Mouse (Mus musculus): ENCODE results near the gene Lhpp. TPM values are rescaled to one million over a fixed set of nuclear protein-coding genes. Genes with fewer than 3 reads are reported as not detected.

Gene Lhpp
- polyA plus RNA-seq, 1 experiment from 2014 or later, result 32.1 TPM

DNA sequence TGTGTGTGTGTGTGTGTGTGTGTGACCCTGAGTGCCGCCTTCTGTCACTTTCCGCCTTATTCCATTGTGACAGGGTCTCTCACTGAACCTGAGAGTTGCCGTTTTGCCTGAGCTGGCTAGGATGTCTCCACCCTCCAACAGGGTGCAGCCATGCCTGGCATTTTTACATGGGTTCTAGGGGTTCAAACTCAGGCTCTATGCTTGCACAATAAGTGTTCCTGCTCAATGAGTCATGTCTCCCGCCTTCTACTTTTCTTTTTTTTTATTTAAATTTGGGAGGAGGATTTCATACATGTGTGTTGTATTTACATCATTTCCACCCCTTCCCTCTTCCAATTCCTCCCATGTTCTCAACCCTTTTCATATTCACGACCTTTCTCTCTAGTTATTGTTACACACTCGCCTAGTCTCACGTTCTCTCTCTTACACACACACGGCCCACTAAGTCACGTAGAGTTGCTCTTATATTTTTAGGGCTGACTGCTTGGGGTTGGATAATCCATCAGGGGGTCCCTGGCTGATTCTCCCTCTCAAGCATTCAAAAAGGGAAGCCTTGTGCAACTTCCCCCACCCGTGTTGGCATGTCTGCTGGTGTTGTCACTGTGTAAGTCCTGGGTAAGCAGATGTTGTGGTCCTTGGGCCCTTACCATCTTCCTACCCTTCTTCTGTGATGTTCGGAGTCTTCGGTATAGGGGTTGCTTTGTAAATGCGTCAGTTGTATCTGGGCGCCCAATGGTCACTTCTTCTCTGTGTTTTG lies 80.5 kb downstream of the Lhpp start:
- 91% methylated on average over 14 of the region's 14 CpGs for WGBS
- H3K4me3 ChIP-seq, result no peak overlapping the region
- H3K9ac ChIP-seq, result no peak overlapping the region
- 0 out of 2 replicates have a peak, but pooled peaks cover 8% of the 10 kb centered on the region for H3K9me3 ChIP-seq
- no peak overlapping the region for H3K4me2 ChIP-seq
- peaks cover 33% of the 10 kb centered on the region for H3K4me1 ChIP-seq (replicated peaks)
- no peaks in the 10 kb centered on the region for H3K36me3 ChIP-seq
- no peak for ATAC-seq (ENCODE audit: low read depth)
- H3K27me3 ChIP-seq, result no peaks in the 10 kb centered on the region
- H3K27ac ChIP-seq (replicated peaks), result no peak overlapping the region

GRCm38 (mm10) chr7:132692719-132693118 lies 82.3 kb downstream of the Lhpp start:
- peaks cover 26% of the 10 kb centered on the region for H3K4me1 ChIP-seq (replicated peaks)
- H3K4me3 ChIP-seq, result no peak overlapping the region
- H3K9me3 ChIP-seq, result 0 out of 2 replicates have a peak, but pooled peaks cover 8% of the 10 kb centered on the region
- no peak for ATAC-seq (ENCODE audit: low read depth)
- no peak overlapping the region for H3K4me2 ChIP-seq
- H3K9ac ChIP-seq, result no peak overlapping the region
- H3K36me3 ChIP-seq, result no peaks in the 10 kb centered on the region
- no peaks in the 10 kb centered on the region for H3K27me3 ChIP-seq
- 75% methylated on average over 9 of the region's 9 CpGs for WGBS
- H3K27ac ChIP-seq (replicated peaks), result no peak overlapping the region

DNA sequence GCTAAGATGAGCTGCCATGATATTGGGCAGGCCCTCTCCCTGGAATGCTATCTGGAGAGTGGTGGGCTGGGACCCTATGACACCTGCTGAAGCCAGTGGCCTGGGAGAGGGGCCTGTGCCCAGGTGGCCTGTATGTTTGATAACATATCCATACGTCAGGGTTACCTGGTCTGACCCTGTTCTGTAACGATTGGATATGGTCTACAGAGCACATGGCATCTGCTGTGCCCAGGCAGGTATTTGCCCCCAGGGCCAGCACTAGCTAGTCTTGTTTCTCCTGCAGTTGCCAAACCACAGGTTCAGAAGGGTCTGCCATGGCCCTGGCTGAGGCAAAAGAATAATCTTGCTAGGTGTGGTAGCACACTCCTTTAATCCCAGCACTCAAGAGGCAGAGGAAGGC lies 83.1 kb downstream of the Lhpp start:
- ATAC-seq (ENCODE audit: low read depth), result no peak
- WGBS, result 98% methylated on average over 2 of the region's 2 CpGs
- Histone ChIP-seq H3K27ac (replicated peaks) (no peak overlapping the region), H3K4me1 (replicated peaks) (peaks cover 17% of the 10 kb centered on the region), H3K9ac (no peak overlapping the region), H3K9me3 (0 out of 2 replicates have a peak, but pooled peaks cover 8% of the 10 kb centered on the region), H3K27me3 (no peaks in the 10 kb centered on the region), H3K4me3 (no peak overlapping the region), H3K36me3 (no peaks in the 10 kb centered on the region), H3K4me2 (no peak overlapping the region)

GRCm38 (mm10) chr7:132697258-132697796 lies 86.9 kb downstream of the Lhpp start:
- 82% methylated on average over 8 of the region's 8 CpGs for whole genome bisulfite sequencing

DNA sequence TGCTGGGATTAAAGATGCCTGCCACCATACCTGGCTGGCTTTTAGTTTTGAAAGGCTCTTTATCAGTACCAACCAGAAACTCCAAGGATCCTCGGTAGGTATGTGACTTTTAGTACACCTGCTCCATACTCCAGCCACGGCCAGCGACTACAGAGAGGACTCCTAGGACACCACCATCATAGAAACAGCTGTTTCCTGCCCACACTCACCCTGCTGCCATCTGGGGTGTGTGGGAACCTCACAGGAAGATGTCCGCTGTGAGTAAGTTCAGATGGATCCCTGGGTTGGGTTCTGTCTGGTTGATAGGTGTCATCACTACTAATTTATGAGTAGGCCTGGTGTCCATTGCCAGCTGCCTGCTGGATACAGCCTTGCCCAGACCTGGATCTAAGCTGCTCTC lies 88.3 kb downstream of the Lhpp start:
- no peak overlapping the region for H3K9ac ChIP-seq
- no peak for ATAC-seq (ENCODE audit: low read depth)
- no peak overlapping the region for H3K4me3 ChIP-seq
- 80% methylated on average over 4 of the region's 4 CpGs for WGBS
- 0 out of 2 replicates have a peak, but pooled peaks cover 4% of the 10 kb centered on the region for H3K4me1 ChIP-seq (replicated peaks)
- H3K27ac ChIP-seq (replicated peaks), result no peak overlapping the region
- H3K9me3 ChIP-seq, result 0 out of 2 replicates have a peak, but pooled peaks cover 8% of the 10 kb centered on the region
- no peaks in the 10 kb centered on the region for H3K27me3 ChIP-seq
- no peaks in the 10 kb centered on the region for H3K36me3 ChIP-seq
- no peak overlapping the region for H3K4me2 ChIP-seq

More at GRCm38 (mm10) chr7:132697258-132697796, 86.9 kb downstream of the Lhpp start:
- Histone ChIP-seq H3K9me3 (0 out of 2 replicates have a peak, but pooled peaks cover 8% of the 10 kb centered on the region), H3K4me2 (no peak overlapping the region), H3K4me1 (replicated peaks) (0 out of 2 replicates have a peak, but pooled peaks cover 12% of the 10 kb centered on the region), H3K9ac (no peak overlapping the region), H3K27ac (replicated peaks) (no peak overlapping the region), H3K27me3 (no peaks in the 10 kb centered on the region), H3K4me3 (no peak overlapping the region), H3K36me3 (no peaks in the 10 kb centered on the region)
- ATAC-seq (ENCODE audit: low read depth), result no peak

DNA sequence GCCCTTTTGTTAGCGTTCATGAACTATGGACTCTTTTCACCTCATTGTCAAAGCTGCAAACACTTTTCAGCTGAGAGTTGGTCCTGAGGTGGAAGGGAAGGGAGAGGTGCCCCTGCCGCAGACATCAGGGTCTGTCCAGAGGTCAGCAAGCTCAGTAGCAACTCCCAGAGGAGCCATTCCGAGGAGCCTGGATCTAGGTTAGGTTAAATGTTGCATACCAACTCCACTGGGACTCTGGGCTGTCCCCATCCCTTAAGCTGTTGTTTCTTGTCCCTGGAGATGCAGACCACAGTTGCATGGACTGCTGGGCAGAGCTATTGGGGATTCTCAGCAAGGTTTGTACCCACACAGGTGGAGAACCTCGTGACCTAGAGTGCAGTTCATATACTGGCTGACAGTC lies 88.7 kb downstream of the Lhpp start:
- WGBS, result 70% methylated on average over 4 of the region's 4 CpGs
- Histone ChIP-seq H3K4me3 (no peak overlapping the region), H3K4me2 (no peak overlapping the region), H3K27me3 (no peaks in the 10 kb centered on the region), H3K9me3 (0 out of 2 replicates have a peak, but pooled peaks cover 8% of the 10 kb centered on the region), H3K9ac (no peak overlapping the region), H3K4me1 (replicated peaks) (0 out of 2 replicates have a peak, but pooled peaks cover 4% of the 10 kb centered on the region), H3K36me3 (no peaks in the 10 kb centered on the region), H3K27ac (replicated peaks) (no peak overlapping the region)
- ATAC-seq (ENCODE audit: low read depth), result no peak

DNA sequence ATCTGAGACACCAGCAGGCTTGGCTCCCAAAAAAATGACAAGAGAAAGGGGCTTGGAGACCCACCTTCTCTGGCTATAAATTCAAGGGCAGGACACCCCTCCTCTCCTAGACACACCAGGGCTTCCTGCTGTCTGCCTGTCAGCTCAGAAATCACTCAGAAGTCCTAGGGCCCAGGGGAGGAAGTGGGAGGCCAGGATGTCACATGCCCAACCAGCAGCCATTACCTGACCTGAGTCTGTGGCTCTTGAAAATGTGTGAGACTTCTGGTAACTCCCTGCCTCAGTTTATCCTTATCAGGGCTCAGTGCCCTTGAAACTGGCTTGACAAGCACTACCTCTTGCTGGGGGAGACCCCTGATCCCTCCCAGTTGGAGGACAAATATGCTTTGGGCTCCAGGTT lies 89.2 kb downstream of the Lhpp start:
- no peaks in the 10 kb centered on the region for H3K27me3 ChIP-seq
- no peak for ATAC-seq (ENCODE audit: low read depth)
- H3K9ac ChIP-seq, result no peak overlapping the region
- H3K27ac ChIP-seq (replicated peaks), result no peak overlapping the region
- 0 out of 2 replicates have a peak, but pooled peaks cover 5% of the 10 kb centered on the region for H3K9me3 ChIP-seq
- 0 out of 2 replicates have a peak, but pooled peaks cover 4% of the 10 kb centered on the region for H3K4me1 ChIP-seq (replicated peaks)
- H3K36me3 ChIP-seq, result no peaks in the 10 kb centered on the region
- no peak overlapping the region for H3K4me2 ChIP-seq
- H3K4me3 ChIP-seq, result no peak overlapping the region

DNA sequence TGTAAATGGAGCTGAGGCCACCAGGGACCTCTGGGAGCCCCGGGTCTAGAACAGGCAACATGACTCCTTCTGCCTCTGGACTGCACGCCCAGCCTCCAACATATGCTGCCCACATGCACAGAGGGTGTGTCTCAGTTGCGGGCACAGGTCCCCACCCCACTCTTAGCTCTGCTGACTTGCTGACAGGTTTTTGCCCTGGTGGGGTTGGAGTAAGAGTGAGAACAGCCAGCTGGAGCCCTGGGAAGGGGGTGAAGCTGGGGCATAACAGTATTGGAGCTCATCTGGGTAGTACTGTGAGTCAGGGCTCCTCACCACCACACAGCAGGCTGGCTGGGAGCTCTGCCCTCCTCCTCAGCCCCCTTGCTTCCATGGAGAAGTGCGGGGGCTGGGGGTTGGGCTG lies 89.7 kb downstream of the Lhpp start:
- 0 out of 2 replicates have a peak, but pooled peaks cover 4% of the 10 kb centered on the region for H3K4me1 ChIP-seq (replicated peaks)

DNA sequence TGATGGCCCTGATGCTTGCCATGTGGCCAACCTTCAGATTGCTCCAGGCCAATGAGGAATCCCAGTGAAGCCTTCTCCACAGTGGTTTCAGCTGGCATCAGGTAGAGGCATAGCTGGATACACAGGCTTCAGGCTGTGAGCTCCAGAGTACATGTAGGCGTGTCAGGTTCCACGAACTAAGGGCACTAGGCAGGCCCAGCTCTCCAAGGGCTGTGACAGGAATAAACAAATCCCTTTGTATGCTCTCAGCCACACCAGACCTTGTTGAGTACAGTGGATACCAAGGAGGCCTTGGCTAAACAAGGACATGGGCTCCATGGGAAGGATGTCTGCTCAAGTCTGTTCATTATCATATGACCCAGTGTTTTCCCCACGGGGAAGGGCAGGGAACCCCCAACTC lies 91.0 kb downstream of the Lhpp start:
- Histone ChIP-seq H3K36me3 (0 out of 2 replicates have a peak, but pooled peaks cover 2% of the 10 kb centered on the region), H3K27ac (replicated peaks) (no peak overlapping the region), H3K4me2 (no peak overlapping the region), H3K4me3 (no peak overlapping the region), H3K4me1 (replicated peaks) (0 out of 2 replicates have a peak, but pooled peaks cover 4% of the 10 kb centered on the region), H3K9ac (no peak overlapping the region), H3K9me3 (no peaks in the 10 kb centered on the region), H3K27me3 (no peaks in the 10 kb centered on the region)
- ATAC-seq (ENCODE audit: low read depth), result no peak
- WGBS, result 88% methylated on average over 3 of the region's 3 CpGs

More for the DNA sequence above, 89.7 kb downstream of the Lhpp start:
- no peak overlapping the region for H3K27ac ChIP-seq (replicated peaks)
- no peak overlapping the region for H3K4me2 ChIP-seq
- no peaks in the 10 kb centered on the region for H3K9me3 ChIP-seq
- H3K4me3 ChIP-seq, result no peak overlapping the region
- no peak for ATAC-seq (ENCODE audit: low read depth)
- no peaks in the 10 kb centered on the region for H3K27me3 ChIP-seq
- H3K9ac ChIP-seq, result no peak overlapping the region
- 87% methylated on average over 4 of the region's 4 CpGs for WGBS
- H3K36me3 ChIP-seq, result 0 out of 2 replicates have a peak, but pooled peaks cover 1% of the 10 kb centered on the region

- Histone ChIP-seq H3K27ac (replicated peaks) (no peak overlapping the region), H3K27me3 (no peaks in the 10 kb centered on the region), H3K4me2 (no peak overlapping the region), H3K4me3 (no peak overlapping the region), H3K9ac (no peak overlapping the region), H3K9me3 (no peaks in the 10 kb centered on the region), H3K36me3 (0 out of 2 replicates have a peak, but pooled peaks cover 2% of the 10 kb centered on the region), H3K4me1 (replicated peaks) (0 out of 2 replicates have a peak, but pooled peaks cover 4% of the 10 kb centered on the region)
- whole genome bisulfite sequencing, result 86% methylated on average over 3 of the region's 3 CpGs
- ATAC-seq (ENCODE audit: low read depth), result no peak
Measured at GRCm38 (mm10) chr7:132702024-132702423, 91.6 kb downstream of the Lhpp start.

- H3K27me3 ChIP-seq, result no peaks in the 10 kb centered on the region
- 73% methylated on average over 5 of the region's 5 CpGs for WGBS
- H3K4me2 ChIP-seq, result no peak overlapping the region
- H3K27ac ChIP-seq (replicated peaks), result no peak overlapping the region
- H3K4me1 ChIP-seq (replicated peaks), result 0 out of 2 replicates have a peak, but pooled peaks cover 4% of the 10 kb centered on the region
- no peak overlapping the region for H3K9ac ChIP-seq
- no peaks in the 10 kb centered on the region for H3K9me3 ChIP-seq
- ATAC-seq (ENCODE audit: low read depth), result no peak
- 0 out of 2 replicates have a peak, but pooled peaks cover 2% of the 10 kb centered on the region for H3K36me3 ChIP-seq
- no peak overlapping the region for H3K4me3 ChIP-seq
Measured at GRCm38 (mm10) chr7:132702492-132703070, 92.1 kb downstream of the Lhpp start.
